16 mouse cellular contexts compared by ENCODE assay signal in genomic region chr2:3770383-3770782, GRCm38 (mm10).
A peak's percentile ranks its signal among the peaks of the same experiment; 100 is the strongest.
DNase-seq lines count a peak whose midpoint lies in the region; ATAC-seq and TF ChIP-seq lines count a peak whose summit lies in the region.
"Had no signal": no experiment of that assay in that cellular context is flagged by ENCODE, and none has a peak within 500 bp of the region (broad histone marks: within the 10 kb centered on the region; RNA-seq: fewer than 3 reads in every experiment).

No protein-coding gene starts in this region.

- TF ChIP-seq CTCF in liver, adult 2 months (IDR thresholded peaks at IDR 0.05; ENCODE audit: low read depth, low read length), result no peak

- ATAC-seq in kidney, embryonic 15.5 days (replicated peaks; ENCODE audit: low FRiP score), result peak; percentile 87
- peak; percentile 57; the same call in 1 of the 2 replicates for ATAC-seq in liver, embryonic 11.5 days (replicated peaks; ENCODE audit: low FRiP score)
- no peak for ATAC-seq in forebrain, embryonic 15.5 days (replicated peaks)

- no peak overlapping the region for H3K4me2 ChIP-seq in kidney, embryonic 15.5 days
- H3K4me2 ChIP-seq in liver, embryonic 11.5 days, result no peak overlapping the region
- no peak overlapping the region for H3K4me2 ChIP-seq in forebrain, embryonic 15.5 days (replicated peaks)
- H3K4me2 ChIP-seq: hindbrain, embryonic 14.5 days; limb, embryonic 13.5 days; neural tube, embryonic 13.5 days had no signal

- H3K27ac ChIP-seq in liver, adult 2 months (replicated peaks; ENCODE audit: insufficient read depth, low read depth, low read length), result peak overlapping the region; percentile 69
- peak overlapping the region; percentile 69 for H3K27ac ChIP-seq in kidney, embryonic 15.5 days
- no peak overlapping the region for H3K27ac ChIP-seq in liver, embryonic 11.5 days (ENCODE audit: low read depth, low read length)
- H3K27ac ChIP-seq in forebrain, embryonic 15.5 days (replicated peaks), result no peak overlapping the region
- H3K27ac ChIP-seq: forebrain, embryonic 10.5 days; hindbrain, embryonic 14.5 days; left cerebral cortex, adult 2 months; limb, embryonic 13.5 days; neural tube, embryonic 13.5 days had no signal

- DNase-seq in liver, adult 2 months (ENCODE audit: extremely low read depth, low read depth, low spot score), result peak; percentile 98
- DNase-seq in liver, result no peak
- no peak for DNase-seq in liver, embryonic 11.5 days (ENCODE audit: low spot score)
- DNase-seq in Muller cell, postnatal 12 days (ENCODE audit: inconsistent ontology term), result no peak
- DNase-seq in thymus, postnatal 36 days, result no peak
- DNase-seq in adrenal gland, postnatal 36 days, result no peak
- DNase-seq: cerebellum, adult 18-20 months; lung, postnatal 10 days; thymus, postnatal 4 days had no signal

- no peak for TF ChIP-seq POLR2A in liver, adult 2 months (IDR thresholded peaks at IDR 0.05; ENCODE audit: extremely low read depth, insufficient read depth, low read length)

- H3K9me3 ChIP-seq in kidney, embryonic 15.5 days (replicated peaks), result no peaks in the 10 kb centered on the region
- H3K9me3 ChIP-seq in liver, embryonic 11.5 days (ENCODE audit: control insufficient read depth, low read length), result no peaks in the 10 kb centered on the region
- H3K9me3 ChIP-seq in forebrain, embryonic 15.5 days, result no peaks in the 10 kb centered on the region
- H3K9me3 ChIP-seq: forebrain, embryonic 10.5 days; limb, embryonic 13.5 days; neural tube, embryonic 13.5 days had no signal

- peaks cover 20% of the 10 kb centered on the region; the same call in 1 of the 2 replicates for H3K79me2 ChIP-seq in liver, adult 2 months (ENCODE audit: control insufficient read depth, insufficient read depth, low read length)

- 0 out of 2 replicates have a peak overlapping the region, but pooled peaks have one; percentile 12 for H3K9ac ChIP-seq in liver, adult 2 months (ENCODE audit: low read depth, low read length)
- no peak overlapping the region for H3K9ac ChIP-seq in kidney, embryonic 15.5 days
- no peak overlapping the region; the same call in 1 of the 2 replicates for H3K9ac ChIP-seq in liver, embryonic 11.5 days (ENCODE audit: low read depth, low read length)
- no peak overlapping the region for H3K9ac ChIP-seq in forebrain, embryonic 15.5 days (replicated peaks)
- H3K9ac ChIP-seq: hindbrain, embryonic 14.5 days; limb, embryonic 13.5 days; neural tube, embryonic 13.5 days had no signal

- no peak overlapping the region for H3K4me3 ChIP-seq in liver, adult 2 months (ENCODE audit: insufficient read depth, low read depth, low read length)
- no peak overlapping the region for H3K4me3 ChIP-seq in kidney, embryonic 15.5 days (replicated peaks)
- H3K4me3 ChIP-seq in liver, embryonic 11.5 days (ENCODE audit: low read depth, low read length), result no peak overlapping the region
- no peak overlapping the region for H3K4me3 ChIP-seq in forebrain, embryonic 15.5 days
- H3K4me3 ChIP-seq: forebrain, embryonic 10.5 days; left cerebral cortex, adult 2 months; limb, embryonic 13.5 days; neural tube, embryonic 13.5 days had no signal

- 0 out of 2 replicates have a peak, but pooled peaks cover 4% of the 10 kb centered on the region for H3K36me3 ChIP-seq in liver, adult 2 months (ENCODE audit: control insufficient read depth, insufficient read depth, low read length)
- H3K36me3 ChIP-seq in kidney, embryonic 15.5 days, result peaks cover 15% of the 10 kb centered on the region
- H3K36me3 ChIP-seq in liver, embryonic 11.5 days (ENCODE audit: control insufficient read depth, insufficient read depth, low read length), result no peaks in the 10 kb centered on the region
- H3K36me3 ChIP-seq in forebrain, embryonic 15.5 days, result no peaks in the 10 kb centered on the region
- H3K36me3 ChIP-seq: neural tube, embryonic 13.5 days had no signal

- no peaks in the 10 kb centered on the region for H3K27me3 ChIP-seq in liver, adult 2 months (ENCODE audit: control insufficient read depth, insufficient read depth, low read length)
- H3K27me3 ChIP-seq in kidney, embryonic 15.5 days, result no peaks in the 10 kb centered on the region
- no peaks in the 10 kb centered on the region for H3K27me3 ChIP-seq in liver, embryonic 11.5 days (replicated peaks; ENCODE audit: control insufficient read depth, insufficient read depth, low read length)
- H3K27me3 ChIP-seq in forebrain, embryonic 15.5 days, result no peaks in the 10 kb centered on the region
- H3K27me3 ChIP-seq: limb, embryonic 13.5 days; neural tube, embryonic 13.5 days had no signal

- peaks cover 15% of the 10 kb centered on the region for H3K4me1 ChIP-seq in liver, adult 2 months (ENCODE audit: control insufficient read depth, insufficient read depth, low read length)
- H3K4me1 ChIP-seq in kidney, embryonic 15.5 days, result peaks cover 33% of the 10 kb centered on the region
- H3K4me1 ChIP-seq in liver, embryonic 11.5 days (replicated peaks; ENCODE audit: control insufficient read depth, insufficient read depth, low read length), result peaks cover 6% of the 10 kb centered on the region; the same call in 1 of the 2 replicates
- H3K4me1 ChIP-seq in forebrain, embryonic 15.5 days, result peaks cover 23% of the 10 kb centered on the region

- 35% methylated on average over 2 of the region's 2 CpGs for WGBS in liver, adult 2 months
- 57% methylated on average over 2 of the region's 2 CpGs for WGBS in kidney, embryonic 15.5 days
- 63% methylated on average over 2 of the region's 2 CpGs for WGBS in liver, embryonic 11.5 days
- WGBS in forebrain, embryonic 15.5 days, result 87% methylated on average over 2 of the region's 2 CpGs

Comparison
In these comparisons a context has a peak if more than half of its experiments do, and no peak if none do; other contexts are left out.
1. H3K27ac ChIP-seq: peak in liver, adult 2 months (single experiment) and kidney, embryonic 15.5 days (single experiment); none in liver, embryonic 11.5 days (single experiment) and forebrain, embryonic 15.5 days (single experiment).